16 mouse cellular contexts compared by ENCODE assay signal in the genomic region with DNA sequence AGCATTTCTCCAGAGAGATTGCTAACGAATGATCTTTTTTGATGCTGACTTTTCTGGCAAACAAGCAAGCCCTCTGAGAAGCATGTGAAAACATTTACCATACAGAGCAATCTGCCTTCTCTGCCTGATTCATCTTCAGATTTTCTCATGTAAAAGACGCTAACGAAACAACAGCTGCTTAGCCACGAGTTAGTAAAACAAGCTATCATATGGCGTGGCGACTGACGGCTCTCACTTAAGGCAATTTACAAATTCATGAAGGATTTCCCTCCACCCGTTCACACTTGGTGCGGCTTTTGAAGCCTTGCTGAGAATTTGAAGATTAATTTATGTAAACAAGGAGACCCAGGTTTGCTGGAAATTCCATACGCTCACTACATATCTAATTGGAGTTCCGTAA. TPM values are rescaled to one million over a fixed set of nuclear protein-coding genes. Genes with fewer than 3 reads are reported as not detected.
DNase-seq lines count a peak whose midpoint lies in the region; ATAC-seq and TF ChIP-seq lines count a peak whose summit lies in the region.
"Had no signal": no experiment of that assay in that cellular context is flagged by ENCODE, and none has a peak within 500 bp of the region (broad histone marks: within the 10 kb centered on the region; RNA-seq: fewer than 3 reads in every experiment).

No protein-coding gene starts in this region.

- no peak for TF ChIP-seq POLR2A in brain, embryonic 14.5 days (IDR thresholded peaks at IDR 0.05; ENCODE audit: borderline replicate concordance, extremely low read depth, insufficient read depth, insufficient read length, poor library complexity, severe bottlenecking)

- no peak overlapping the region for H3K4me2 ChIP-seq in forebrain, embryonic 13.5 days
- no peak overlapping the region for H3K4me2 ChIP-seq in forebrain, embryonic 11.5 days (ENCODE audit: low read depth, low read length, severe bottlenecking)
- H3K4me2 ChIP-seq in lung, embryonic 15.5 days = peak overlapping the region; percentile 23; the same call in 1 of the 2 replicates
- peak overlapping the region; percentile 36 for H3K4me2 ChIP-seq in hindbrain, postnatal 0 days (ENCODE audit: low read depth, low read length)
- no peak overlapping the region for H3K4me2 ChIP-seq in kidney, embryonic 14.5 days (replicated peaks; ENCODE audit: low read depth, low read length)
- H3K4me2 ChIP-seq: heart, embryonic 15.5 days; stomach, embryonic 15.5 days had no signal

- H3K36me3 ChIP-seq in forebrain, embryonic 13.5 days (ENCODE audit: poor library complexity, severe bottlenecking) = no peaks in the 10 kb centered on the region
- no peaks in the 10 kb centered on the region for H3K36me3 ChIP-seq in forebrain, embryonic 11.5 days (ENCODE audit: control insufficient read depth, insufficient read depth, low read length)
- H3K36me3 ChIP-seq in lung, embryonic 15.5 days = no peaks in the 10 kb centered on the region
- H3K36me3 ChIP-seq in hindbrain, postnatal 0 days (ENCODE audit: insufficient read depth, low read length) = no peaks in the 10 kb centered on the region
- no peaks in the 10 kb centered on the region for H3K36me3 ChIP-seq in kidney, embryonic 14.5 days (ENCODE audit: control insufficient read depth, insufficient read depth, low read length)
- H3K36me3 ChIP-seq: heart, embryonic 15.5 days; stomach, embryonic 15.5 days had no signal

- 37% methylated on average over 11 of the region's 11 CpGs for WGBS in forebrain, embryonic 13.5 days
- WGBS in forebrain, embryonic 11.5 days = 68% methylated on average over 11 of the region's 11 CpGs
- WGBS in lung, embryonic 15.5 days = 49% methylated on average over 11 of the region's 11 CpGs
- WGBS in hindbrain, postnatal 0 days = 53% methylated on average over 11 of the region's 11 CpGs
- WGBS in kidney, embryonic 14.5 days = 74% methylated on average over 11 of the region's 11 CpGs

- H3K4me1 ChIP-seq in forebrain, embryonic 13.5 days = peaks cover 6% of the 10 kb centered on the region; the same call in 1 of the 2 replicates
- H3K4me1 ChIP-seq in forebrain, embryonic 11.5 days (replicated peaks; ENCODE audit: control insufficient read depth, insufficient read depth, low read length) = no peaks in the 10 kb centered on the region
- H3K4me1 ChIP-seq in lung, embryonic 15.5 days = no peaks in the 10 kb centered on the region; the same call in 1 of the 2 replicates
- no peaks in the 10 kb centered on the region for H3K4me1 ChIP-seq in hindbrain, postnatal 0 days (ENCODE audit: insufficient read depth, low read length)
- H3K4me1 ChIP-seq in kidney, embryonic 14.5 days (ENCODE audit: control insufficient read depth, insufficient read depth, low read length) = no peaks in the 10 kb centered on the region
- H3K4me1 ChIP-seq: stomach, embryonic 15.5 days had no signal

- no peak overlapping the region for H3K27ac ChIP-seq in forebrain, embryonic 13.5 days
- no peak overlapping the region for H3K27ac ChIP-seq in forebrain, embryonic 11.5 days (ENCODE audit: low read depth, low read length)
- no peak overlapping the region for H3K27ac ChIP-seq in lung, embryonic 15.5 days
- no peak overlapping the region for H3K27ac ChIP-seq in hindbrain, postnatal 0 days
- no peak overlapping the region for H3K27ac ChIP-seq in kidney, embryonic 14.5 days (ENCODE audit: low read depth, low read length)
- H3K27ac ChIP-seq: heart, embryonic 15.5 days; left cerebral cortex, adult 2 months; stomach, embryonic 15.5 days had no signal

- ATAC-seq in forebrain, embryonic 13.5 days = peak; percentile 88
- no peak for ATAC-seq in forebrain, embryonic 11.5 days (replicated peaks; ENCODE audit: low FRiP score)
- no peak for ATAC-seq in lung, embryonic 15.5 days (ENCODE audit: borderline replicate concordance, extremely low read depth, low FRiP score, low TSS enrichment)
- ATAC-seq in hindbrain, postnatal 0 days = no peak
- ATAC-seq in kidney, embryonic 14.5 days (ENCODE audit: low FRiP score, low TSS enrichment) = no peak

- DNase-seq in forebrain, embryonic 11.5 days (ENCODE audit: low spot score) = no peak
- DNase-seq in lung, postnatal 10 days = no peak
- DNase-seq in brain, embryonic 14.5 days (ENCODE audit: low read depth) = peak; percentile 95
- DNase-seq in hindbrain, postnatal 0 days (ENCODE audit: low spot score) = no peak
- no peak for DNase-seq in heart, adult 11 months
- DNase-seq: adrenal gland, adult 2 months; cerebellum, adult 9-11 months; gastrocnemius, postnatal 36 days; kidney, adult 9 months; lung, postnatal 36 days had no signal

- TF ChIP-seq CTCF in brain, embryonic 14.5 days (IDR thresholded peaks at IDR 0.05; ENCODE audit: borderline replicate concordance, extremely low read depth, insufficient read depth, insufficient read length) = no peak
- TF ChIP-seq CTCF in hindbrain, postnatal 0 days (IDR thresholded peaks at IDR 0.05; ENCODE audit: low read depth) = no peak

- H3K27me3 ChIP-seq in forebrain, embryonic 13.5 days = no peaks in the 10 kb centered on the region
- no peaks in the 10 kb centered on the region for H3K27me3 ChIP-seq in forebrain, embryonic 11.5 days (ENCODE audit: control insufficient read depth, insufficient read depth, low read length)
- H3K27me3 ChIP-seq in lung, embryonic 15.5 days = no peaks in the 10 kb centered on the region
- H3K27me3 ChIP-seq in hindbrain, postnatal 0 days (ENCODE audit: insufficient read depth, low read length) = no peaks in the 10 kb centered on the region
- no peaks in the 10 kb centered on the region for H3K27me3 ChIP-seq in kidney, embryonic 14.5 days (ENCODE audit: control insufficient read depth, insufficient read depth, low read length)
- H3K27me3 ChIP-seq: heart, embryonic 15.5 days; stomach, embryonic 15.5 days had no signal

- no peaks in the 10 kb centered on the region for H3K9me3 ChIP-seq in forebrain, embryonic 13.5 days (replicated peaks)
- no peaks in the 10 kb centered on the region for H3K9me3 ChIP-seq in forebrain, embryonic 11.5 days (ENCODE audit: control insufficient read depth, low read length)
- no peaks in the 10 kb centered on the region for H3K9me3 ChIP-seq in lung, embryonic 15.5 days
- H3K9me3 ChIP-seq in hindbrain, postnatal 0 days (ENCODE audit: low read length) = no peaks in the 10 kb centered on the region
- H3K9me3 ChIP-seq in kidney, embryonic 14.5 days (ENCODE audit: control insufficient read depth, low read length) = no peaks in the 10 kb centered on the region
- H3K9me3 ChIP-seq: heart, embryonic 15.5 days; stomach, embryonic 15.5 days had no signal

- H3K9ac ChIP-seq in forebrain, embryonic 13.5 days = no peak overlapping the region
- no peak overlapping the region for H3K9ac ChIP-seq in forebrain, embryonic 11.5 days (ENCODE audit: low read length)
- no peak overlapping the region for H3K9ac ChIP-seq in lung, embryonic 15.5 days
- H3K9ac ChIP-seq in hindbrain, postnatal 0 days (replicated peaks; ENCODE audit: low read length) = no peak overlapping the region
- H3K9ac ChIP-seq in kidney, embryonic 14.5 days (ENCODE audit: low read depth, low read length) = no peak overlapping the region
- H3K9ac ChIP-seq: heart, embryonic 15.5 days; stomach, embryonic 15.5 days had no signal

- H3K4me3 ChIP-seq in forebrain, embryonic 13.5 days = no peak overlapping the region
- H3K4me3 ChIP-seq in forebrain, embryonic 11.5 days (ENCODE audit: low read depth, low read length) = no peak overlapping the region
- H3K4me3 ChIP-seq in lung, embryonic 15.5 days = no peak overlapping the region
- H3K4me3 ChIP-seq in hindbrain, postnatal 0 days (ENCODE audit: low read length) = no peak overlapping the region
- H3K4me3 ChIP-seq in kidney, embryonic 14.5 days (ENCODE audit: low read length) = no peak overlapping the region
- H3K4me3 ChIP-seq: heart, embryonic 15.5 days; left cerebral cortex, adult 2 months; stomach, embryonic 15.5 days had no signal

RNA-seq across cellular contexts. Expression of gene Map3k1, which starts 25.8 kb away (rescaled TPM):
- 11.1 and 11.8 TPM in 2 replicates for polyA plus RNA-seq in forebrain, embryonic 13.5 days (2015; fragmentation: Nextera tagmentation; extraction: Ambion mirVana)
- 13.6 and 13.7 TPM in 2 replicates for polyA plus RNA-seq in forebrain, embryonic 11.5 days (2014; fragmentation: Nextera tagmentation; extraction: Ambion mirVana)
- polyA plus RNA-seq in lung, embryonic 15.5 days (2015; fragmentation: Nextera tagmentation; extraction: Ambion mirVana) = 27.5 and 28.6 TPM in 2 replicates
- 8.1 and 15.2 TPM in 2 replicates for polyA plus RNA-seq in brain, embryonic 14.5 days (2012; rRNA removed)
- total RNA-seq in hindbrain, postnatal 0 days (2014; rRNA removed) = 36.3 and 45.3 TPM in 2 replicates
- polyA plus RNA-seq in hindbrain, postnatal 0 days (2015; fragmentation: Nextera tagmentation; extraction: Ambion mirVana) = 15.3 and 19.2 TPM in 2 replicates
- polyA plus RNA-seq in kidney, embryonic 14.5 days (2014; fragmentation: Nextera tagmentation; extraction: Ambion mirVana) = 32.9 and 38.4 TPM in 2 replicates

Comparison
In these comparisons a context has a peak if more than half of its experiments do, and no peak if none do; other contexts are left out.
1. H3K4me2 ChIP-seq: peak in lung, embryonic 15.5 days (single experiment) and hindbrain, postnatal 0 days (single experiment); none in forebrain, embryonic 13.5 days (single experiment), forebrain, embryonic 11.5 days (single experiment) and kidney, embryonic 14.5 days (single experiment).